Mouse (Mus musculus): Measurements from ENCODE around the gene Gm49380.

DNA sequence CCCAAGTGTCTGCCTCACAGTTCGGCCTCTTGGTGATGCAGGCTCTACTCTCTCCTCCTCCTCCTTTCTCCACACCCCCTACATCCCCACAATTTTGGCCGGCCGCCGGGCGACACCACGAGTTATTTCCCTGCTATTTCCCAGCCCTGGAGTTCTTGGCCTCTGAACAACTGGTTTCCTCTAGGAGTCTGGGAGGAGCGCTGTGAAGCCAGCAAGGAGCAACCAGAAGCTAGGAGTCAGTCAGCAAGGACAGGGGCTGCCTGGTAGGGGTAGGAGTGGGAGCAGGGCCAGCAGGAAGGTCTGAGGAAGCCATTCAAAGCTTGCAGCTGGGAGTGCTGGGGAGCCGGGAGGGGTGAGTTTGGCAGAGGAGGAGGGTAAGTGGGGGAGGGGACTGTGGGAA is 6.2 kb downstream of the Gm49380 start, which contains the start of gene C1qtnf5:
- TF ChIP-seq POLR2A (IDR thresholded peaks at IDR 0.05; ENCODE audit: low read depth, low read length) (no peak), CTCF (IDR thresholded peaks at IDR 0.05; ENCODE audit: extremely low read depth, insufficient read length, insufficient replicate concordance, low read depth, low read length) (no peak)

Measured in small intestine, adult 2 months (tissue).